9 mouse cellular contexts compared by ENCODE assay signal in genomic region chr2:34025715-34026360, GRCm38 (mm10).
DNase-seq lines count a peak whose midpoint lies in the region; ATAC-seq and TF ChIP-seq lines count a peak whose summit lies in the region.
"Had no signal": no experiment of that assay in that cellular context is flagged by ENCODE, and none has a peak within 500 bp of the region (broad histone marks: within the 10 kb centered on the region; RNA-seq: fewer than 3 reads in every experiment).

No protein-coding gene starts in this region.

- no peaks in the 10 kb centered on the region for H3K27me3 ChIP-seq in stomach, postnatal 0 days (ENCODE audit: control insufficient read depth, insufficient read depth, low read length)
- H3K27me3 ChIP-seq: embryonic facial prominence, embryonic 12.5 days had no signal

- no peak overlapping the region for H3K27ac ChIP-seq in stomach, postnatal 0 days (replicated peaks)
- H3K27ac ChIP-seq: embryonic facial prominence, embryonic 12.5 days had no signal

- ATAC-seq in stomach, postnatal 0 days (ENCODE audit: low FRiP score, low TSS enrichment): no peak

- peak; percentile 60 for DNase-seq in layer of hippocampus, adult 11-12 months (ENCODE audit: low spot score)
- no peak for DNase-seq in layer of hippocampus, adult 9-11 months
- DNase-seq in CD4-positive helper T cell, adult 2 months (ENCODE audit: low read depth, low spot score): peak; percentile 22
- peak; percentile 21 for DNase-seq in NIH3T3 (ENCODE audit: low read depth)
- peak; percentile 74 to 80 for DNase-seq in cerebellum, postnatal 10 days
- peak; percentile 54 for DNase-seq in layer of hippocampus, adult 9-10 months (ENCODE audit: low spot score)
- DNase-seq in stomach, postnatal 0 days (ENCODE audit: low spot score): peak; percentile 61
- no peak for DNase-seq in yolk sac, embryonic 10.5 days (ENCODE audit: low spot score)

- H3K36me3 ChIP-seq in stomach, postnatal 0 days (ENCODE audit: control insufficient read depth, insufficient read depth, low read length): no peaks in the 10 kb centered on the region
- H3K36me3 ChIP-seq: embryonic facial prominence, embryonic 12.5 days had no signal

- no peaks in the 10 kb centered on the region for H3K4me1 ChIP-seq in stomach, postnatal 0 days (replicated peaks; ENCODE audit: control insufficient read depth, insufficient read depth)

- TF ChIP-seq CTCF in stomach, postnatal 0 days (IDR thresholded peaks at IDR 0.05; ENCODE audit: low read depth): peak; percentile 69

- WGBS in stomach, postnatal 0 days: 55% methylated on average over 10 of the region's 10 CpGs

- no peaks in the 10 kb centered on the region for H3K9me3 ChIP-seq in stomach, postnatal 0 days (ENCODE audit: control insufficient read depth, low read length)
- H3K9me3 ChIP-seq: embryonic facial prominence, embryonic 12.5 days had no signal

- no peak overlapping the region for H3K4me2 ChIP-seq in stomach, postnatal 0 days (replicated peaks; ENCODE audit: low read depth)
- H3K4me2 ChIP-seq: embryonic facial prominence, embryonic 12.5 days had no signal

- no peak overlapping the region for H3K9ac ChIP-seq in stomach, postnatal 0 days (ENCODE audit: low read length)
- H3K9ac ChIP-seq: embryonic facial prominence, embryonic 12.5 days had no signal

- TF ChIP-seq EP300 in stomach, postnatal 0 days (optimal IDR thresholded peaks at IDR 0.05): no peak

- no peak overlapping the region for H3K4me3 ChIP-seq in stomach, postnatal 0 days (ENCODE audit: low read depth, low read length)
- H3K4me3 ChIP-seq: embryonic facial prominence, embryonic 12.5 days had no signal

Comparison
In these comparisons a context has a peak if more than half of its experiments do, and no peak if none do; other contexts are left out.
1. DNase-seq: peak in layer of hippocampus, adult 11-12 months (single experiment), CD4-positive helper T cell, adult 2 months (single experiment), NIH3T3 (single experiment), cerebellum, postnatal 10 days (2 of 2), layer of hippocampus, adult 9-10 months (single experiment) and stomach, postnatal 0 days (single experiment); none in layer of hippocampus, adult 9-11 months (single experiment) and yolk sac, embryonic 10.5 days (single experiment).